Mouse (Mus musculus) embryonic stem cell, embryonic (primary cell): Measurements from ENCODE around the gene Zfp106.

ENCODE experiments used
- CTCF ChIA-PET, 4 experiments: fragments of 300-600 bp in 2 of 4; fragments of 350-600 bp in 2 of 4; sonication (Branson Sonifier 250); formaldehyde crosslinking; loops; one replicate each; lab custom pipeline; 2022; ENCODE audit warnings: inconsistent platforms in 2 of 4; lab: Charles Lee
- POLR2A ChIA-PET, 4 experiments: fragments of 300-600 bp in 2 of 4; fragments of 350-600 bp in 2 of 4; sonication (Branson Sonifier 250); formaldehyde crosslinking; loops; one replicate each; lab custom pipeline; 2022; ENCODE audit warnings: antibody characterized with exemption in 4 of 4, inconsistent platforms in 1 of 4; lab: Charles Lee

The Zfp106 gene

GRCm38 (mm10) chr2:120503094-120503493 lies 60.5 kb downstream of the Zfp106 start:
- ChIA-PET POLR2A (interaction anchor here in 2 of 4 experiments (0.6 to 5.1 kb wide), 11 partner anchors 10 to 198 kb away, joined by 3 to 34 read pairs (median 4); partner anchors contain the start of gene Zfp106 (in 2 of the 2)), CTCF (interaction anchor here in 1 of 4 experiments (0.7 kb wide), 1 partner anchor 85 kb away, joined by 4 read pairs; no protein-coding TSS in a partner anchor)

GRCm38 (mm10) chr2:120502605-120502990 lies 61.0 kb downstream of the Zfp106 start:
- ChIA-PET CTCF (interaction anchor here in 1 of 4 experiments (1.3 kb wide), 1 partner anchor 24 kb away, joined by 3 read pairs; no protein-coding TSS in a partner anchor), POLR2A (interaction anchor here in 3 of 4 experiments (0.6 to 5.1 kb wide), 9 partner anchors 11 to 267 kb away, joined by 3 to 34 read pairs (median 4); partner anchors contain the start of gene Zfp106 (in 2 of the 3))

DNA sequence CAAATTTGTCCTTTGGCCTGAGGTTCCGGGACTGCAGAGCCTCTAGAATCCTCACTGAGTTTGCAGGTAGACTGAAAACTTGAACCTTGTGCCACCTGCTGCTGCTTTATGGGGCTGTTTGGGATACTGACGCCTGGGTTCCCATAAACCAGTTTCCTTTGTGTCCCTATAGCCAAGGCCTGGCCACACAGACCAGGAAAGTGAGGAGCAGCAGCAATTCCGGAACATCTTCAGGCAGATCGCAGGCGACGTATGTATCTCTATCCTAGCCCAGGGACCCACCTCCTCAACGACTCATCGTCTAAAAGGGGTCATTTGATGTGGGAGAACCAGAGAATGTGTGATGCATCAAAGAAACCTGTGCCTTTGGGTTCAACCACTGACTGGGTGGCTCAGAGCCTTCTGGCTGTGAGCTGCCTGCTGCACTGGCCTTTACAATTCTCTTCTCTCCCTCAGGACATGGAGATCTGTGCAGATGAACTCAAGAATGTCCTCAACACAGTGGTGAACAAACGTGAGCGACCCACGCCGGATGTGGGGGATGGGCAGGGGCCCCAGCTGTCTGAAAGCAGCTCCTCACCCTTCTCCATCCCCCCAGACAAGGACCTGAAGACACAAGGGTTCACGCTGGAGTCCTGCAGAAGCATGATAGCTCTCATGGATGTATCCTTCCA lies 61.6 kb downstream of the Zfp106 start:
- ChIA-PET CTCF (interaction anchor here in 1 of 4 experiments (1.3 kb wide), 1 partner anchor 23 kb away, joined by 3 read pairs; no protein-coding TSS in a partner anchor), POLR2A (interaction anchor here in 3 of 4 experiments (0.6 to 5.1 kb wide), 9 partner anchors 10 to 266 kb away, joined by 3 to 34 read pairs (median 4); partner anchors contain the start of gene Zfp106 (in 2 of the 3))

DNA sequence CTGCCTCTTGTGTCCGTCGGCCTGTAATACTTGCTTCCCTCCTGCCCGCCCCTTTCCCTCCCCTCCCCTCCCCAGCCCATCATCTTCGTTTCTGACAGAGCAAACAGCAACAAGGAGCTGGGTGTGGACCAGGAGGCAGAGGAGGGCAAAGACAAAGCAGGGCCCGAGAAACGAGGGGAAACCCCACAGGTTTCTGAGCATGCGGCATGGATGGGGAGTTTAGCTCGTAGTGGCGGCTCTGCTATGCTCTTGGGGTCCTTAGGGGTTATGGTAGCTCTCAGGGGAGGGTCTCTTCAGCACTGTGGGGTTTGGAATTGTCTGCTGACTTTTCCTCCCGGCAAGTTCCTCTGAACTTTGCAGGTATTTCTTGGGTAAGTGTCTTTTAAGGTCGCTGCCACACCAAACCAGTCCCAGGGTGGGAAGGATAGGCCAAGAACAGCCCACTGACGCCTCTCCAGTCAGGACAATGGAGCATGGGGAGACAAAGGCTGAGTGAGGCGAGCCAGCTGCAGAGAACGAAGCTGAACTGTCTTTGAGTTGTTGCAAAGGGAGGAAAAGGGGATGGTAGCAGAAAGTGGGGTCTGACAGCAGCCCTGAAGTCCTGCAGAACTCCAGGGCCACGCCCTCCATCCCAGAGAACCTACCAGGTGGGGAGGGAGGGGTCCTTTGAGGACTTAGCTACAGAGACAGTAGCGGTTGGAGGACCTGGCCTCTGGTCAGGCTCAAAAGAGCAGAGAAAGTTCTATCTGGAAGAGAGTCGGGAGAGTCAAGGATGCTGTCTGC lies 62.3 kb downstream of the Zfp106 start:
- ChIA-PET CTCF (interaction anchor here in 2 of 4 experiments (0.6 to 1.3 kb wide), 3 partner anchors 23 to 584 kb away, joined by 3 read pairs; no protein-coding TSS in a partner anchor), POLR2A (interaction anchor here in 2 of 4 experiments (0.5 to 5.1 kb wide), 13 partner anchors 9 to 943 kb away, joined by 3 to 34 read pairs (median 4); partner anchors contain the start of gene Zfp106 (in 2 of the 2))

- POLR2A ChIA-PET: interaction anchor here in 2 of 4 experiments (0.6 to 2.0 kb wide), 4 partner anchors 8 to 45 kb away, joined by 3 to 11 read pairs (median 4); no protein-coding TSS in a partner anchor
- CTCF ChIA-PET: no interaction called here
Observed at GRCm38 (mm10) chr2:120499971-120500471, 63.6 kb downstream of the Zfp106 start.

GRCm38 (mm10) chr2:120496511-120496910 lies 67.1 kb downstream of the Zfp106 start:
- CTCF ChIA-PET: interaction anchor here in 1 of 4 experiments (0.6 kb wide), 1 partner anchor 45 kb away, joined by 4 read pairs; no protein-coding TSS in a partner anchor
- POLR2A ChIA-PET: interaction anchor here in 2 of 4 experiments (1.0 to 2.0 kb wide), 4 partner anchors 8 to 93 kb away, joined by 3 to 5 read pairs (median 4); partner anchors contain the start of gene Ganc (in 1 of the 2)

- CTCF ChIA-PET: no interaction called here
- POLR2A ChIA-PET: interaction anchor here in 1 of 4 experiments (0.7 kb wide), 1 partner anchor 20 kb away, joined by 3 read pairs; no protein-coding TSS in a partner anchor
Observed at GRCm38 (mm10) chr2:120493254-120493653, 70.4 kb downstream of the Zfp106 start.

DNA sequence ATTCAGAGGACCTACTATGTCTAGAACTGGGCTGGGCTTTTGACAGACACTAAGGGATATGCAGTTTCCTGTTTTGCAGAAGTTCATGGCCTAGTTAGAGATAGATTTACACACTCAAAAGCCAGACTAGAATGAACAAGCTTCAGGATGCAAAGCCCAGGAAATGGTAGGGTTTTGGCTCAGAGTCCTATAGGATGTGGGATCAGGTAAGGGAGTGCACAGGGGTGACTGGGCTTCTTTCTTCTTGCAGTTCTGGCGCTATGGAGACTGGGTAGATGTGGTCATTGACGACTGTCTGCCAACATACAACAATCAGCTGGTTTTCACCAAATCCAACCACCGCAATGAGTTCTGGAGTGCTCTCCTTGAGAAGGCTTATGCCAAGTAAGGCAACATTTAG lies 79.4 kb downstream of the Zfp106 start:
- ChIA-PET CTCF (no interaction called here), POLR2A (interaction anchor here in 3 of 4 experiments (0.6 to 1.4 kb wide), 3 partner anchors 30 to 170 kb away, joined by 3 to 5 read pairs (median 4); no protein-coding TSS in a partner anchor)

- ChIA-PET CTCF (no interaction called here), POLR2A (interaction anchor here in 1 of 4 experiments (1.1 to 1.4 kb wide), 3 partner anchors 12 to 127 kb away, joined by 3 to 4 read pairs (median 3); partner anchors contain the start of genes Haus2 and Lrrc57)
Observed at GRCm38 (mm10) chr2:120482506-120483389, 80.9 kb downstream of the Zfp106 start.

DNA sequence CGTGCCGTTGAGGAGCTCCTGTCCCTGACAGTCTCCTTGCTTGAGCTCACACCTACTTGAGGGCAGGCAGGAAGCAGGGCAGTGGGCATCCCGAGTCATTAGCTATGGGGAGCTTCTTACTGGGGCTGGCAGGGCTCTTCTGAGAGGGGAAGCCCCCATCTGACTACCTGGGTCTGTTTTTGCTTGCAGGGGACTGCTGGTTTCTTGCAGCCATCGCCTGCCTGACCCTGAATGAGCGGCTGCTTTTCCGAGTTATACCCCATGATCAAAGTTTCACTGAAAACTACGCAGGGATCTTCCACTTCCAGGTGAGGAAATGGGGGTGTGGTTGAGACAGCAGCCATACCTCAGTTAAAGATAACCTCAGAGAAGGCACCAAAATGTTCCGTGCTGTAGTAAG lies 81.7 kb downstream of the Zfp106 start:
- ChIA-PET POLR2A (interaction anchor here in 2 of 4 experiments (1.1 to 1.5 kb wide), 4 partner anchors 9 to 82 kb away, joined by 3 to 4 read pairs (median 4); no protein-coding TSS in a partner anchor), CTCF (no interaction called here)

DNA sequence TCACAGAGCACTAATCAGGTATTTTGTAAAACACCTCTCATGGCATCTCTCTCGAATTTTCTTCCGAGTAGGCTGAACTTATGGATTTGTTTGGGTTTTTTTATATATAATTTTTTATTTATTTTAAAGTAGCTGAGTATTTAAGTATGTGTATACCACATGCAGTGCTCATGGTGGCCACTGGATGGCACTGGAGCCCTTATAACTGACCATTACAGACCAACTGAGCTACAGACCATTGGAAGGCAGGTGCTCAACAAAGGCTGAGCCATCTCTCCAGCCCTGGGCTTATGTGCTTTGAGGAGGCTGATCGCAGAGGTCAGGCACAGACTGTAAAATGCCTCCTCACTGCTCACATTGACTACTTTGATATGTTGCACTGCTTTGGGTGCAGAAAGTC lies 85.0 kb downstream of the Zfp106 start:
- ChIA-PET POLR2A (interaction anchor here (0.6 to 2.3 kb wide), 14 partner anchors 17 to 388 kb away, joined by 3 to 9 read pairs (median 5); partner anchors contain the start of genes Haus2 (in 2 of the 4), Lrrc57 (in 2 of the 4), Stard9 (in 2 of the 4) and Zfp106 (in 2 of the 4)), CTCF (interaction anchor here (0.5 to 1.9 kb wide), 82 partner anchors 8 to 935 kb away, joined by 3 to 29 read pairs (median 3); partner anchors contain the start of genes Haus2 (in 2 of the 4), Lrrc57 (in 2 of the 4), Zfp106 (in 2 of the 4) and Catsper2 (in 1 of the 4))

- POLR2A ChIA-PET: interaction anchor here in 3 of 4 experiments (0.5 to 1.7 kb wide), 9 partner anchors 8 to 322 kb away, joined by 3 to 4 read pairs (median 3); partner anchors contain the start of genes Ehd4 (in 1 of the 3), Haus2 (in 1 of the 3), Lrrc57 (in 1 of the 3) and Tmem87a (in 1 of the 3)
- CTCF ChIA-PET: interaction anchor here in 2 of 4 experiments (0.6 to 1.4 kb wide), 4 partner anchors 19 to 635 kb away, joined by 3 read pairs; no protein-coding TSS in a partner anchor
Observed at GRCm38 (mm10) chr2:120476277-120477087, 87.2 kb downstream of the Zfp106 start.

- POLR2A ChIA-PET: interaction anchor here in 2 of 4 experiments (0.6 to 1.7 kb wide), 5 partner anchors 11 to 138 kb away, joined by 3 to 4 read pairs (median 3); partner anchors contain the start of genes Haus2 (in 1 of the 2) and Lrrc57 (in 1 of the 2)
- CTCF ChIA-PET: no interaction called here
Observed at GRCm38 (mm10) chr2:120470856-120471255, 92.8 kb downstream of the Zfp106 start.

- ChIA-PET POLR2A (interaction anchor here in 2 of 4 experiments (0.8 to 0.9 kb wide), 2 partner anchors 17 to 23 kb away, joined by 3 read pairs; no protein-coding TSS in a partner anchor), CTCF (interaction anchor here in 2 of 4 experiments (0.7 to 1.8 kb wide), 2 partner anchors 9 to 181 kb away, joined by 3 to 5 read pairs; no protein-coding TSS in a partner anchor)
Observed at GRCm38 (mm10) chr2:120469715-120470114, 93.9 kb downstream of the Zfp106 start.

DNA sequence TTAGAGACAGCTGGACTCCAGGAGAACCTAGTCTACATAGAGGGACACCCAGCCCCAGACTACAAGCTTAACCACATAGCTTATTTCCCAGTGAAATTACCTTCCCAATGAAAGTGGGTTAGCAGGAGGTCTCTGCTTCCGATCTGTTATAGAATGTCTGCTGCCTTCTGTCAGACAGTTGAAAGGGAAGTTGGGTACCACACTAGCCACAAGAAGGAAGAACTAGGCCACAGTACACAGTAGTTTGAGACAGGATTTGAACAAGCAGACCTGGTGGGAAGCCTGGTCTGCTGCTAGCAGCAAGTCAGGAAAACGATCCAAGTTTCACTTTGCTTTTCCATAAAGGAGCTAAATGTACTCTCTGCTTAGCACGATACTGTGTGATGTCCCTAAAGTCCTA lies 94.4 kb downstream of the Zfp106 start:
- POLR2A ChIA-PET: interaction anchor here in 2 of 4 experiments (0.8 to 0.9 kb wide), 2 partner anchors 17 to 22 kb away, joined by 3 read pairs; no protein-coding TSS in a partner anchor
- CTCF ChIA-PET: interaction anchor here in 3 of 4 experiments (0.7 to 1.8 kb wide), 3 partner anchors 9 to 182 kb away, joined by 3 to 5 read pairs (median 3); no protein-coding TSS in a partner anchor
